Mouse (Mus musculus): Measurements from ENCODE around the gene Dkkl1.

The Dkkl1 gene

GRCm38 (mm10) chr7:45229459-45230203, 17.7 kb upstream of the Dkkl1 start:
- DNase-seq (ENCODE audit: low spot score) = no peak

- DNase-seq (ENCODE audit: low spot score) = no peak
These were observed 17.1 kb upstream of the Dkkl1 start for GRCm38 (mm10) chr7:45229046-45229445.

GRCm38 (mm10) chr7:45228548-45228947, 16.6 kb upstream of the Dkkl1 start:
- DNase-seq (ENCODE audit: low spot score) = no peak

- DNase-seq (ENCODE audit: low spot score) = no peak
These were observed 14.5 kb upstream of the Dkkl1 start for GRCm38 (mm10) chr7:45226421-45226820.

GRCm38 (mm10) chr7:45224826-45225225, 12.9 kb upstream of the Dkkl1 start:
- no peak for DNase-seq (ENCODE audit: low spot score)

- no peak for DNase-seq (ENCODE audit: low spot score)
These were observed 9.7 kb upstream of the Dkkl1 start for GRCm38 (mm10) chr7:45221680-45222079.

GRCm38 (mm10) chr7:45216442-45217183, 4.7 kb upstream of the Dkkl1 start:
- peak; percentile 46 for DNase-seq (ENCODE audit: low spot score)

- DNase-seq (ENCODE audit: low spot score) = no peak
These were observed 3.9 kb upstream of the Dkkl1 start, which contains the start of gene Tead2 for GRCm38 (mm10) chr7:45215673-45216441. Gene Tead2 (plus strand): TSS chr7:45215753.

- DNase-seq (ENCODE audit: low spot score) = no peak
These were observed 1.8 kb upstream of the Dkkl1 start for GRCm38 (mm10) chr7:45213708-45214107.

GRCm38 (mm10) chr7:45212356-45212755, 409 bp upstream of the Dkkl1 start:
- DNase-seq (ENCODE audit: low spot score) = no peak

- DNase-seq (ENCODE audit: low spot score) = no peak
These were observed 877 bp downstream of the Dkkl1 start for GRCm38 (mm10) chr7:45211070-45211469.

- no peak for DNase-seq (ENCODE audit: low spot score)
These were observed 3.7 kb downstream of the Dkkl1 start for GRCm38 (mm10) chr7:45208260-45208659.

- peak; percentile 98 for DNase-seq (ENCODE audit: low spot score)
These were observed 7.4 kb downstream of the Dkkl1 start, which contains the start of gene Ccdc155 for GRCm38 (mm10) chr7:45204380-45205143. Gene Ccdc155 (minus strand): TSS chr7:45204892.

- no peak for DNase-seq (ENCODE audit: low spot score)
These were observed 9.3 kb downstream of the Dkkl1 start for GRCm38 (mm10) chr7:45202654-45203053.

GRCm38 (mm10) chr7:45198961-45199360, 13.0 kb downstream of the Dkkl1 start:
- DNase-seq (ENCODE audit: low spot score) = no peak

GRCm38 (mm10) chr7:45198435-45198834, 13.5 kb downstream of the Dkkl1 start:
- no peak for DNase-seq (ENCODE audit: low spot score)

GRCm38 (mm10) chr7:45196994-45197393, 15.0 kb downstream of the Dkkl1 start:
- DNase-seq (ENCODE audit: low spot score) = no peak

- no peak for DNase-seq (ENCODE audit: low spot score)
These were observed 15.8 kb downstream of the Dkkl1 start for GRCm38 (mm10) chr7:45196176-45196535.

- DNase-seq (ENCODE audit: low spot score) = no peak
These were observed 16.4 kb downstream of the Dkkl1 start for GRCm38 (mm10) chr7:45195341-45196175.

GRCm38 (mm10) chr7:45193871-45194785, 17.8 kb downstream of the Dkkl1 start:
- no peak for DNase-seq (ENCODE audit: low spot score)
